Mouse (Mus musculus) spleen, postnatal 4 days (tissue): ENCODE data around the gene Bmpr2.

ENCODE experiments used
- DNase-seq, 2 experiments: peaks; one replicate each; pipeline ENCODE4 v3.0.0; 2022; ENCODE audit warnings: low spot score in 2 of 2

Bmpr2 gene

GRCm38 (mm10) chr1:59795336-59795735 is 32.1 kb downstream of the Bmpr2 start:
- DNase-seq: no peak

- DNase-seq: no peak
Observed at GRCm38 (mm10) chr1:59797865-59798264, 34.7 kb downstream of the Bmpr2 start.

GRCm38 (mm10) chr1:59804363-59804762 is 41.2 kb downstream of the Bmpr2 start:
- no peak for DNase-seq

- DNase-seq: no peak
Observed at GRCm38 (mm10) chr1:59809921-59810320, 46.7 kb downstream of the Bmpr2 start.

- no peak for DNase-seq
Observed at GRCm38 (mm10) chr1:59812782-59813181, 49.6 kb downstream of the Bmpr2 start.

- DNase-seq: no peak
Observed at GRCm38 (mm10) chr1:59825421-59825820, 62.2 kb downstream of the Bmpr2 start.

GRCm38 (mm10) chr1:59826583-59826982 is 63.4 kb downstream of the Bmpr2 start:
- DNase-seq: no peak

GRCm38 (mm10) chr1:59829410-59829809 is 66.2 kb downstream of the Bmpr2 start:
- no peak for DNase-seq

- no peak for DNase-seq
Observed at GRCm38 (mm10) chr1:59830194-59830593, 67.0 kb downstream of the Bmpr2 start.

GRCm38 (mm10) chr1:59833723-59834122 is 70.5 kb downstream of the Bmpr2 start:
- DNase-seq: no peak

GRCm38 (mm10) chr1:59848327-59848726 is 85.1 kb downstream of the Bmpr2 start:
- DNase-seq: no peak

GRCm38 (mm10) chr1:59859046-59859445 is 95.8 kb downstream of the Bmpr2 start:
- no peak for DNase-seq

- no peak for DNase-seq
Observed at GRCm38 (mm10) chr1:59862144-59862543, 98.9 kb downstream of the Bmpr2 start.

- no peak for DNase-seq
Observed at GRCm38 (mm10) chr1:59868041-59868440, 104.8 kb downstream of the Bmpr2 start.

GRCm38 (mm10) chr1:59874023-59874422 is 110.8 kb downstream of the Bmpr2 start:
- no peak for DNase-seq

- DNase-seq: no peak
Observed at GRCm38 (mm10) chr1:59878098-59878497, 114.9 kb downstream of the Bmpr2 start.

- peak; percentile 66 to 90 for DNase-seq
Observed at GRCm38 (mm10) chr1:59883349-59884134, 120.3 kb downstream of the Bmpr2 start.

GRCm38 (mm10) chr1:59886899-59887298 is 123.7 kb downstream of the Bmpr2 start:
- DNase-seq: no peak

- DNase-seq: no peak
Observed at GRCm38 (mm10) chr1:59888018-59888417, 124.8 kb downstream of the Bmpr2 start.

- no peak for DNase-seq
Observed at GRCm38 (mm10) chr1:59891185-59891584, 128.0 kb downstream of the Bmpr2 start.

- no peak for DNase-seq
Observed at GRCm38 (mm10) chr1:59892777-59893176, 129.6 kb downstream of the Bmpr2 start.

GRCm38 (mm10) chr1:59894025-59894424 is 130.8 kb downstream of the Bmpr2 start:
- DNase-seq: no peak

- peak in 1 of 2 experiments; percentile 29 for DNase-seq
Observed at GRCm38 (mm10) chr1:59895456-59895855, 132.3 kb downstream of the Bmpr2 start.
